Mouse (Mus musculus): ENCODE data around the gene Gm10570. TPM values are rescaled to one million over a fixed set of nuclear protein-coding genes. Genes with fewer than 3 reads are reported as not detected.

Gene Gm10570
- total and polyA plus RNA-seq, 3 experiments, result not detected

- no peak overlapping the region for H3K9ac ChIP-seq (ENCODE audit: control insufficient read depth, low read depth, low read length, poor library complexity, severe bottlenecking)
- H3K36me3 ChIP-seq (ENCODE audit: control insufficient read depth in 1 of 2, insufficient read depth in 2 of 2, low read length in 2 of 2), result peaks cover 0 to 8% of the 10 kb centered on the region in 2 experiments; a peak in 2 of 4 replicates
- no peak overlapping the region for H3K4me3 ChIP-seq (ENCODE audit: control insufficient read depth in 1 of 2, insufficient read depth in 1 of 2, low read depth in 2 of 2, low read length in 2 of 2)
- no peak for TF ChIP-seq MAZ (IDR thresholded peaks at IDR 0.05; ENCODE audit: low read depth, low read length)
- TF ChIP-seq MYB (IDR thresholded peaks at IDR 0.05; ENCODE audit: low read depth, low read length), result no peak
- TF ChIP-seq CHD1 (IDR thresholded peaks at IDR 0.05; ENCODE audit: low read depth, low read length), result no peak
- TF ChIP-seq UBTF (IDR thresholded peaks at IDR 0.05; ENCODE audit: borderline replicate concordance, insufficient read depth, low read depth, low read length), result no peak
- TF ChIP-seq TBP (IDR thresholded peaks at IDR 0.05; ENCODE audit: low read depth, low read length), result no peak
- no peak for TF ChIP-seq EP300 (IDR thresholded peaks at IDR 0.05; ENCODE audit: low read depth in 1 of 2, low read length in 2 of 2)
- no peak for TF ChIP-seq SIN3A (IDR thresholded peaks at IDR 0.05; ENCODE audit: low read length)
- TF ChIP-seq ZKSCAN1 (IDR thresholded peaks at IDR 0.05; ENCODE audit: low read depth, low read length), result no peak
- no peak for TF ChIP-seq USF2 (IDR thresholded peaks at IDR 0.05; ENCODE audit: borderline replicate concordance in 1 of 2, insufficient read depth in 1 of 2, low read depth in 1 of 2, low read length in 2 of 2)
- TF ChIP-seq JUND (IDR thresholded peaks at IDR 0.05; ENCODE audit: low read depth, low read length), result no peak
- no peak for TF ChIP-seq ZNF384 (IDR thresholded peaks at IDR 0.05; ENCODE audit: low read depth, low read length)
- TF ChIP-seq GATA1 (IDR thresholded peaks at IDR 0.05; ENCODE audit: low read depth, low read length), result no peak
- no peak for TF ChIP-seq TAL1 (IDR thresholded peaks at IDR 0.05; ENCODE audit: low read length)
- DNase-seq (ENCODE audit: low read depth, low spot score), result no peak
- H3K27ac ChIP-seq (ENCODE audit: control insufficient read depth, low read depth, low read length), result no peak overlapping the region
- no peaks in the 10 kb centered on the region for H3K27me3 ChIP-seq (ENCODE audit: control insufficient read depth in 1 of 2, insufficient read depth in 2 of 2, low read length in 2 of 2)
- peaks cover 4% of the 10 kb centered on the region; the same call in 1 of the 2 replicates for H3K79me2 ChIP-seq (ENCODE audit: control insufficient read depth, insufficient read depth, low read length, poor library complexity)
- no peaks in the 10 kb centered on the region for H3K9me3 ChIP-seq (replicated peaks; ENCODE audit: insufficient read depth, low read length)
- no peaks in the 10 kb centered on the region for H3K4me1 ChIP-seq (ENCODE audit: control insufficient read depth in 1 of 2, insufficient read depth in 2 of 2, low read length in 2 of 2)
These were observed 44.1 kb upstream of the Gm10570 start for GRCm38 (mm10) chr4:130352588-130352987.

DNA sequence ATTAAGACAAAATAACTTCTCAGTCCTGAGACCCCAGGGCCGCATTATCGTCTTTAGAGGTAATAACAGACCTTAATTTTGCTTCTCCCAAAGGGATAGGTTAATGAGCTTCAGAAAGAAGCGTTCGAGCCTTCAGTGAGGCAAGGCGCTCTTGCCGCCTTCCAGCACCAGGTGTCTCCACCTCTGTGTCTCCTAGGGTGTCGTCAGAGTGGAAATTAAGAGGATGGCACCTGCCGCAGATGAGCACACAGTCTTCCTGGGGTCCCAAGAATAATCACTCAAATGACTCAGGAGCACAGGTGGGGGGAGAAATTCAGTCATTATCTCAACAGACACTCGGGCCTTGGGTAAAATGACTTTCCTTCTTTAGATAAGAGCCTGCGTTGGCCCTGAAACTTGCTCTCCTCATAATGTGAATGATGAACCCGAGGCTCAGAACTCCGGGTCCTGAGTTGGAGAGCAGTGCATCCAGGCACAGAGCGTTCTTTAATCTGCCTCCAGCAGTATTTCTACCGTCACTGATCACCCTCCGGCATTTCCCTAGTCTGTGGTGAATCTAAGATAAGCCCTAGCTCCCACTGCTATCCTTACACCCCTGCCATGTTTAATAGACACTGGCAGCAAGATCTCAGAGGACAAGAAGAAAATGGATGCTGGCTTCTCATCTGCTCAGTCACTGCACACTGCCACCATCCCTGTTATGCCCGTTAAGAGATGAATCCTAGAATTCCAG, 42.4 kb upstream of the Gm10570 start:
- Histone ChIP-seq H3K27me3 (ENCODE audit: control insufficient read depth in 1 of 2, insufficient read depth in 2 of 2, low read length in 2 of 2) (no peaks in the 10 kb centered on the region), H3K27ac (ENCODE audit: control insufficient read depth, low read depth, low read length) (no peak overlapping the region), H3K9ac (ENCODE audit: control insufficient read depth, low read depth, low read length, poor library complexity, severe bottlenecking) (no peak overlapping the region), H3K4me1 (ENCODE audit: control insufficient read depth in 1 of 2, insufficient read depth in 2 of 2, low read length in 2 of 2) (no peaks in the 10 kb centered on the region), H3K36me3 (ENCODE audit: control insufficient read depth in 1 of 2, insufficient read depth in 2 of 2, low read length in 2 of 2) (peaks cover 0 to 7% of the 10 kb centered on the region in 2 experiments; a peak in 2 of 4 replicates), H3K4me3 (ENCODE audit: control insufficient read depth in 1 of 2, insufficient read depth in 1 of 2, low read depth in 2 of 2, low read length in 2 of 2) (no peak overlapping the region), H3K79me2 (ENCODE audit: control insufficient read depth, insufficient read depth, low read length, poor library complexity) (no peaks in the 10 kb centered on the region), H3K9me3 (replicated peaks; ENCODE audit: insufficient read depth, low read length) (no peaks in the 10 kb centered on the region)
- DNase-seq (ENCODE audit: low read depth, low spot score), result no peak
- no peak for TF ChIP-seq MYB (IDR thresholded peaks at IDR 0.05; ENCODE audit: low read depth, low read length)

GRCm38 (mm10) chr4:130349666-130350065, 41.2 kb upstream of the Gm10570 start:
- Histone ChIP-seq H3K79me2 (ENCODE audit: control insufficient read depth, insufficient read depth, low read length, poor library complexity) (no peaks in the 10 kb centered on the region), H3K9ac (ENCODE audit: control insufficient read depth, low read depth, low read length, poor library complexity, severe bottlenecking) (no peak overlapping the region), H3K36me3 (ENCODE audit: control insufficient read depth in 1 of 2, insufficient read depth in 2 of 2, low read length in 2 of 2) (peaks cover 0 to 7% of the 10 kb centered on the region in 2 experiments; a peak in 2 of 4 replicates), H3K27ac (ENCODE audit: control insufficient read depth, low read depth, low read length) (no peak overlapping the region), H3K9me3 (replicated peaks; ENCODE audit: insufficient read depth, low read length) (no peaks in the 10 kb centered on the region), H3K4me1 (ENCODE audit: control insufficient read depth in 1 of 2, insufficient read depth in 2 of 2, low read length in 2 of 2) (no peaks in the 10 kb centered on the region), H3K27me3 (ENCODE audit: control insufficient read depth in 1 of 2, insufficient read depth in 2 of 2, low read length in 2 of 2) (no peaks in the 10 kb centered on the region), H3K4me3 (ENCODE audit: control insufficient read depth in 1 of 2, insufficient read depth in 1 of 2, low read depth in 2 of 2, low read length in 2 of 2) (no peak overlapping the region)
- peak; percentile 41 for DNase-seq (ENCODE audit: low read depth, low spot score)
- TF ChIP-seq TBP (IDR thresholded peaks at IDR 0.05; ENCODE audit: low read depth, low read length), result no peak
- TF ChIP-seq CTCF (IDR thresholded peaks at IDR 0.05 in 2 of 3, conservative IDR thresholded peaks at IDR 0.05 in 1 of 3; ENCODE audit: control insufficient read depth in 1 of 3, insufficient read depth in 1 of 3, low read depth in 2 of 3, low read length in 3 of 3, poor library complexity in 1 of 3, severe bottlenecking in 1 of 3), result peak; percentile 52 to 56 (median 52)
- TF ChIP-seq RAD21 (IDR thresholded peaks at IDR 0.05; ENCODE audit: low read depth, low read length), result peak; percentile 37

Measured in MEL (cell line).